Mouse (Mus musculus): ENCODE data around the gene Psmb11. TPM values are rescaled to one million over a fixed set of nuclear protein-coding genes. Genes with fewer than 3 reads are reported as not detected.

Psmb11 gene
- polyA plus RNA-seq, 1 experiment from 2014 or later: not detected

GRCm38 (mm10) chr14:54642224-54642944 lies 21.2 kb downstream of the Psmb11 start:
- Histone ChIP-seq H3K4me3 (ENCODE audit: low read depth, low read length) (no peak overlapping the region), H3K9ac (ENCODE audit: low read depth, low read length) (no peak overlapping the region), H3K4me1 (ENCODE audit: control insufficient read depth, low read depth, low read length) (peaks cover 7% of the 10 kb centered on the region; the same call in 1 of the 2 replicates), H3K27me3 (ENCODE audit: control insufficient read depth, insufficient read depth, low read depth, low read length) (peaks cover 19% of the 10 kb centered on the region), H3K4me2 (ENCODE audit: low read depth, low read length) (no peak overlapping the region), H3K27ac (ENCODE audit: low read length) (no peak overlapping the region), H3K9me3 (replicated peaks; ENCODE audit: control insufficient read depth, low read length) (no peaks in the 10 kb centered on the region), H3K36me3 (ENCODE audit: control insufficient read depth, insufficient read depth) (peaks cover 47% of the 10 kb centered on the region)
- no peak for ATAC-seq (ENCODE audit: low read depth)
- WGBS (ENCODE audit: insufficient replicate concordance): 86% methylated on average over 25 of the region's 25 CpGs

- H3K9ac ChIP-seq (ENCODE audit: low read depth, low read length): no peak overlapping the region
- no peak overlapping the region for H3K4me2 ChIP-seq (ENCODE audit: low read depth, low read length)
- no peaks in the 10 kb centered on the region for H3K9me3 ChIP-seq (replicated peaks; ENCODE audit: control insufficient read depth, low read length)
- H3K36me3 ChIP-seq (ENCODE audit: control insufficient read depth, insufficient read depth): peaks cover 52% of the 10 kb centered on the region
- H3K4me1 ChIP-seq (ENCODE audit: control insufficient read depth, low read depth, low read length): peaks cover 7% of the 10 kb centered on the region; the same call in 1 of the 2 replicates
- H3K27me3 ChIP-seq (ENCODE audit: control insufficient read depth, insufficient read depth, low read depth, low read length): peaks cover 19% of the 10 kb centered on the region
- WGBS (ENCODE audit: insufficient replicate concordance): 80% methylated on average over 2 of the region's 2 CpGs
- no peak for ATAC-seq (ENCODE audit: low read depth)
- no peak overlapping the region for H3K4me3 ChIP-seq (ENCODE audit: low read depth, low read length)
- no peak overlapping the region for H3K27ac ChIP-seq (ENCODE audit: low read length)
These were observed 21.8 kb downstream of the Psmb11 start for GRCm38 (mm10) chr14:54643011-54643410.

DNA sequence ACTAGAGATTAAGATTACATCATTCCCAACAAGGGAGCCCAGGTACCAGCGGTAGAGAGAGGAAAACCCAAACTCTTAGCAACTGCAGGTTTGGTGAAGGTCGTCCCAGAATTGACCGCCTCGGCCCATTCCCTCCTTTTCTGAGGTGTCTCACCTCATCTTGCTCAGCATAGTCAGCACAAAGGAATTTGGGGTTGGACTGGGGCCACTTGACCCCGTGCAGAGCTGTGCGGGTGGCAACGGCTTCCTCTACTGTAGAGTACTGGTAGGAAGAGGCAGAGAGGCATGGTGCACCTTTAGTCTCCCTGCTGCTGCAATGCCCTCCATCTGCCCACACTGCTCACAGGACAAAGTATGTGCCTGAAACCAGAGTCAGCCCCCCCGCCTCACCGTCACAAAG lies 23.1 kb downstream of the Psmb11 start:
- Histone ChIP-seq H3K4me2 (ENCODE audit: low read depth, low read length) (no peak overlapping the region), H3K9me3 (replicated peaks; ENCODE audit: control insufficient read depth, low read length) (no peaks in the 10 kb centered on the region), H3K4me1 (ENCODE audit: control insufficient read depth, low read depth, low read length) (peaks cover 7% of the 10 kb centered on the region; the same call in 1 of the 2 replicates), H3K9ac (ENCODE audit: low read depth, low read length) (no peak overlapping the region), H3K36me3 (ENCODE audit: control insufficient read depth, insufficient read depth) (peaks cover 59% of the 10 kb centered on the region), H3K4me3 (ENCODE audit: low read depth, low read length) (no peak overlapping the region), H3K27me3 (ENCODE audit: control insufficient read depth, insufficient read depth, low read depth, low read length) (peaks cover 15% of the 10 kb centered on the region), H3K27ac (ENCODE audit: low read length) (no peak overlapping the region)
- WGBS (ENCODE audit: insufficient replicate concordance): 88% methylated on average over 9 of the region's 9 CpGs
- no peak for ATAC-seq (ENCODE audit: low read depth)

DNA sequence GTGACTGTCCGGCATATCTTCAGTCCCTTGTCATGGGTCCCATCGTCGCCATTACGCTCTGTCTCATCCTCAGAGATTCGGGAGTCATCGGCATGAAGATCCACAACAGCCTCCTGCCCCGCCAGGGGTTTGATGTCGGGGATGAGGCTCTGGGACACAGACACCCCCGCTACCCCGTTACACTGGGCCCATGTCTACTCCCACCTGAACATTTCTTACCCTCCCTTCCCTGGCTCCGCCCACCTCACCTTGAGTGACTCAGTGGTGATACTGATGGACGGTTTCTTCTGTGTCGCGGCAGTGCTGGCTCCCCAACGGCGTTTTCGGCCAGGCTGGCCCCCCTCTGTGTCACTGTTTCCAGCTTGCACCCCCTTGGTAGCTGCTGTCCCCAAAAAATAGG lies 25.2 kb downstream of the Psmb11 start:
- Histone ChIP-seq H3K4me3 (ENCODE audit: low read depth, low read length) (no peak overlapping the region), H3K4me1 (ENCODE audit: control insufficient read depth, low read depth, low read length) (peaks cover 5% of the 10 kb centered on the region; the same call in 1 of the 2 replicates), H3K27me3 (ENCODE audit: control insufficient read depth, insufficient read depth, low read depth, low read length) (no peaks in the 10 kb centered on the region), H3K36me3 (ENCODE audit: control insufficient read depth, insufficient read depth) (peaks cover 77% of the 10 kb centered on the region), H3K9me3 (replicated peaks; ENCODE audit: control insufficient read depth, low read length) (no peaks in the 10 kb centered on the region), H3K4me2 (ENCODE audit: low read depth, low read length) (no peak overlapping the region), H3K27ac (ENCODE audit: low read length) (no peak overlapping the region), H3K9ac (ENCODE audit: low read depth, low read length) (no peak overlapping the region)
- 94% methylated on average over 17 of the region's 17 CpGs for WGBS (ENCODE audit: insufficient replicate concordance)
- no peak for ATAC-seq (ENCODE audit: low read depth)

DNA sequence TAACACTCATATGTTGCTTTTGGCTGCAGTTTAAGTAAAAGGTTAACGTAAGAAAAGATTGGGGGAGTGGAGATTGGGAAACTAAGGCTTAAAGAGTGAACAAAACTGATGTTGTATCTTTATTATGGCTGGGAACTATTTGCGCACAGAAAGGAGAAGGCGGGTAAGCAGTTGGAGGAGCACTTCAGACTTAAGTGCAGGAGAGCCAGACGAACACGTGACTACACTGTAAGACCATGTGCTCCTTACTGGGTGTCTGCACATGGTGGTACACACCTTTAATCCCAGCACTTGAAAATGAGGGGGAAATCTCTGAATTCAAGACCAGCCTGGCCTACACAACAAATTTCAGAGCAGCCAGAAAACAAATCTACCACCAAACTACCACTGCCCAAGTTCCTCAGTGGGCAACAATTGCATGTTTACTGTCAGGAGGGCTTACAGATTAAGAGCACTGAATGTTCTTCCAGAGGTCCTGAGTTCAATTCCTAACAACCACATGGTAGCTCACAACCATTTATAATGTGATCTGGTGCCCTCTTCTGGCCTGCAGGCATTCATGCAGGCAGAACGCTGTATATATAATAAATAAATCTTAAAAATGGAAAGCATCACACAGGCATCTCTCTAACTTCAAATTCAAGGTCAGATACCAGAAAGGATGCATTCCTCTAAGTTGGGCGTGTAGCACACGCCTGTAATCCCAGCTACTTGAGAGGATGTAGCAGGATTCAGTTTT lies 25.8 kb downstream of the Psmb11 start:
- H3K9ac ChIP-seq (ENCODE audit: low read depth, low read length): no peak overlapping the region
- no peaks in the 10 kb centered on the region for H3K9me3 ChIP-seq (replicated peaks; ENCODE audit: control insufficient read depth, low read length)
- H3K27ac ChIP-seq (ENCODE audit: low read length): no peak overlapping the region
- H3K4me2 ChIP-seq (ENCODE audit: low read depth, low read length): no peak overlapping the region
- no peak for ATAC-seq (ENCODE audit: low read depth)
- H3K4me1 ChIP-seq (ENCODE audit: control insufficient read depth, low read depth, low read length): peaks cover 9% of the 10 kb centered on the region
- no peak overlapping the region for H3K4me3 ChIP-seq (ENCODE audit: low read depth, low read length)
- peaks cover 79% of the 10 kb centered on the region for H3K36me3 ChIP-seq (ENCODE audit: control insufficient read depth, insufficient read depth)
- WGBS (ENCODE audit: insufficient replicate concordance): 93% methylated on average over 8 of the region's 8 CpGs
- H3K27me3 ChIP-seq (ENCODE audit: control insufficient read depth, insufficient read depth, low read depth, low read length): no peaks in the 10 kb centered on the region

DNA sequence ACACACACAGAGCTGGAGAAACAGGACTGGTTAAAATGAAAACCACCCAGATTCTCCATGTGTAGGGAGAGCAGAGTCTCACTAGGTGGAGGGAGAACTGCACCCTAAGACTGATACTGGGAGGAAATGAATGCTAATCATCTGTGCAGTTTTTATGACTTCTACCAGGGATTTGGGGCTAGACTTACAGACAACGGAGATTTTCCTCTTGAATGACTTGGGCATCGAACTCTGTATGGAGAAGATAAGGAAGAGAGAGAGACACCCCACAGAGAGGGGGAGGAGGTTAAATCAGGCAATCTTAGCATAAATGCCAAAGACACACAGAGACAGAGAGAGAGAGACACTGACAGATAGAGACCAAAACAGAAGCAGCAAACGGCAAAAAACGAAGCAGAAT lies 26.7 kb downstream of the Psmb11 start:
- Histone ChIP-seq H3K27me3 (ENCODE audit: control insufficient read depth, insufficient read depth, low read depth, low read length) (no peaks in the 10 kb centered on the region), H3K4me1 (ENCODE audit: control insufficient read depth, low read depth, low read length) (peaks cover 16% of the 10 kb centered on the region), H3K4me2 (ENCODE audit: low read depth, low read length) (no peak overlapping the region), H3K4me3 (ENCODE audit: low read depth, low read length) (no peak overlapping the region), H3K9me3 (replicated peaks; ENCODE audit: control insufficient read depth, low read length) (no peaks in the 10 kb centered on the region), H3K9ac (ENCODE audit: low read depth, low read length) (no peak overlapping the region), H3K27ac (ENCODE audit: low read length) (no peak overlapping the region), H3K36me3 (ENCODE audit: control insufficient read depth, insufficient read depth) (peaks cover 72% of the 10 kb centered on the region)
- ATAC-seq (ENCODE audit: low read depth): no peak
- 37% methylated on average over 4 of the region's 4 CpGs for WGBS (ENCODE audit: insufficient replicate concordance)

DNA sequence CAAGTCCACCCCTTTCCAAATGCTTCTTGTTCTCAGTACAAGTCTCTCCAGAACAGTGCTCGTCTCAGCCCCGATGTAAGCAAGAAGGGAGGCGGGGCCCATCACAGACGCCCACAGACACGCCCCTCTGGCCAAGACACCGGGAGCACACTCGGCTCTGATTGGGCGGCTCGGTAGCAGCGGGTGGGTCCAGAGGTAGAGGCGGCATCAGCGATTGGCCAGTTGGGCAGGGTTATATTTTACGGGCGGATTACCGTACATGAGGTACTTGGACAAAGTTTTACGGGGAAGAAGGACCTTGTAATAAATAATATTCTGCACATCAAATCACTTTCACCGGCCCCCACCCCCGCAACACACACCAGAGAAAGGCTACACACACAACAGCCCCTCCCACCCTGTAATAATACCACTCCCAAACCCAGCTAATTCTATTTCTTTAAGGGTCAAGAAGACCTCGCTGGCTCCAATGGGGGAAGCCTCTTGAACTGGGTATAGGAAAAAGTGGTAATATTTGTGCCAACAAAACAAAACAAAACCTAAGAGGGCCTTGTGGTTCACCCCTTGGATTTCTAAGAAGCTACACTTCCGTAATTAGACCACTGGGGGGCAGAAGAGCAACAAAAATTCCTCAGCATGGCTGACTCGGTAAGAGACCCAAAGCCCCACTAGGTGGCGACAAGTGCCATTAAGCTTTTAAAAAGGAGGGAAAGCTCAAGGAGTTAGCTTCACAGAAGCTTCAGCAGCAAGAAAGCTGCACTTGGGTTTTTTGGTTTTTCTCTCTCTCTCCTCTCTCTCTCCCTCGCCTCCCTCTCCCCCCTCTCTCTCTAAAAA lies 29.6 kb downstream of the Psmb11 start:
- Histone ChIP-seq H3K27ac (ENCODE audit: low read length) (no peak overlapping the region), H3K4me1 (ENCODE audit: control insufficient read depth, low read depth, low read length) (peaks cover 23% of the 10 kb centered on the region), H3K4me3 (ENCODE audit: low read depth, low read length) (no peak overlapping the region), H3K9ac (ENCODE audit: low read depth, low read length) (no peak overlapping the region), H3K27me3 (ENCODE audit: control insufficient read depth, insufficient read depth, low read depth, low read length) (no peaks in the 10 kb centered on the region), H3K4me2 (ENCODE audit: low read depth, low read length) (no peak overlapping the region), H3K36me3 (ENCODE audit: control insufficient read depth, insufficient read depth) (peaks cover 50% of the 10 kb centered on the region), H3K9me3 (replicated peaks; ENCODE audit: control insufficient read depth, low read length) (no peaks in the 10 kb centered on the region)
- ATAC-seq (ENCODE audit: low read depth): peak; percentile 54
- 53% methylated on average over 23 of the region's 23 CpGs for WGBS (ENCODE audit: insufficient replicate concordance)

- H3K9me3 ChIP-seq (replicated peaks; ENCODE audit: control insufficient read depth, low read length): no peaks in the 10 kb centered on the region
- no peak overlapping the region for H3K9ac ChIP-seq (ENCODE audit: low read depth, low read length)
- H3K4me3 ChIP-seq (ENCODE audit: low read depth, low read length): no peak overlapping the region
- peaks cover 23% of the 10 kb centered on the region for H3K4me1 ChIP-seq (ENCODE audit: control insufficient read depth, low read depth, low read length)
- no peak overlapping the region for H3K4me2 ChIP-seq (ENCODE audit: low read depth, low read length)
- ATAC-seq (ENCODE audit: low read depth): no peak
- WGBS (ENCODE audit: insufficient replicate concordance): 65% methylated on average over 4 of the region's 4 CpGs
- no peaks in the 10 kb centered on the region for H3K27me3 ChIP-seq (ENCODE audit: control insufficient read depth, insufficient read depth, low read depth, low read length)
- peaks cover 47% of the 10 kb centered on the region for H3K36me3 ChIP-seq (ENCODE audit: control insufficient read depth, insufficient read depth)
- no peak overlapping the region for H3K27ac ChIP-seq (ENCODE audit: low read length)
These were observed 30.3 kb downstream of the Psmb11 start for GRCm38 (mm10) chr14:54651556-54651955.
